Mouse (Mus musculus): ENCODE data around the gene Gm49369.
"Not testable (repeated sequence)": the region's sequence is repeated elsewhere in the genome, so short reads cannot be mapped to it uniquely, and the experiment has no call there.

Gene Gm49369

DNA sequence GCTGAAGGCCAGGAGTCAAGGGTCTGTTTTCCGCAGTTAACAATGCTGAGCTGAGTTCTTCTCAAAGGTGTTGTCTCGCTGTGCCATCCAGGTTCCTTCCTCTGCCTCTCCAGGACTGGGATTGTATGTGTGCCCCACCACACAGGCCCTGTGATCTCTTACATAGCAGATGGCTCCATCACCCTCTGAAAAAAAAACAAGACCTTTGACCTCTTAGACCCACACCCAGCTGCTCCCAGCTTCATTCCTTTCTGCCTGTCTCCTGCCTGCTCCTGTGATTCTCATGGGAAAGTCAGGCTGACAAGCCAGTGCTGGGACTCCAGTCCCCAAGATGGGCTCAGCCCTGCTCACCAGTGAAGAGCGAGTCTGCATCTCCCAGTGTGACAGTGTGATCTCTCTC lies 54.0 kb downstream of the Gm49369 start:
- no peak for DNase-seq (ENCODE audit: low read depth)

- no peak for DNase-seq (ENCODE audit: low read depth)
Measured at GRCm38 (mm10) chr7:142326714-142327445, 55.6 kb downstream of the Gm49369 start.

- DNase-seq (ENCODE audit: low read depth): no peak
Measured at GRCm38 (mm10) chr7:142323396-142324117, 58.9 kb downstream of the Gm49369 start.

- no peak for DNase-seq (ENCODE audit: low read depth)
Measured at GRCm38 (mm10) chr7:142322641-142323040, 59.8 kb downstream of the Gm49369 start.

DNA sequence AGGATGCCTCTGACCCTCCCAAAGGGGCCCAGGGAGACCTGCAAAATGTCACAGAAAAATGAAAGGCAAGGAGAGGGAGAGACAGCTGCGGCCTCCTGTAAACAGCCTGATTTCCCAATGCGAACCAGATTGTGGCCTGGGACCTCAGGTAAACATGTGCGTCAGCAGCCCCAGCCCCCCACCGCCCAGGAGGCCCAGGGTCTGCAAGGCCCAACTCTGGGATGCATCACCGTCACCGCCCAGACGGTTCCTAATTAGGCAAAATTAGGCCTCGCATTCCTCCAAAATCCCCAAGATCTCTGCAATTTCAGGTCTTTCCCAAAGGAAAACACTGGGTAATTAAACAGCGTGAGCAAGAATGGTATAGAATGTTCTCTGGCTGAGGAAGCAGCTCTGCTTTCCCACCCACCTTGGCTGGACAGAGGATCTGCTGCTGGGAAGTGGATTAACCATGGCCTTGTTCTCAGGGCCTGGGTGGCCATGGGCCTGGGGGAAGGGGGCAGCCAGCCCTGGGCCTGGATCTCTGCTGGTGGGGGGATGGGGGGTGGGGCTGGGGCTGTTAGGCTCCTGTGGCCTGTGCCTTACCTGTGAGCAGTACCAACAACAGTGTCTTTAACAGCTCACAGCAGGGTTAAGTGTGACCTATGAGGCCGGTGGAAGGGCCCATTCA lies 60.7 kb downstream of the Gm49369 start:
- not testable (repeated sequence) for DNase-seq (ENCODE audit: low read depth)

All from c-Kit-positive CD71-positive TER-119-negative erythroid progenitor cells, embryonic 14.5 days (primary cell).